Mouse (Mus musculus): ENCODE results near the gene Bace1.

DNA sequence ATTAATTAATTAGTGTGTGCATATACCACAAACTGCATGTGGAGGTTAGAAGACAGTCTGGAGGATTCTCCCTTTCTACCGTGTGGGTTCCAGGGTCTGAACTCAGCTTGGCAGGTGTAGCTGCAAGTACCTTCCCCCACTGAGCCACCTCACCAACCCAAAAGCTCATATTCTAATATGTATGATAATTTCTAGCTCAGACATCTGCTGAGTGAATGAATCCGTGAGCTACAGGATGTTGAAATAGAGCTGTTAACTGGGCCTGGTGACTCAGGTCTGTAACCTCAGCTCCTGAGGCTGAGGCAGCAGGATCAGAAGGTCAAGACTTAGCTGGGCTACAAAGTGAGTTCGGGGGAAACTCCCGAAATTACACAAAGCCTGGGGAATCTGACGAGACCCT, 4.6 kb downstream of the Bace1 start:
- TF ChIP-seq CTCF (IDR thresholded peaks at IDR 0.05; ENCODE audit: borderline replicate concordance, control insufficient read depth, extremely low read depth, insufficient read depth, low read length, poor library complexity) (no peak), POLR2A (IDR thresholded peaks at IDR 0.05; ENCODE audit: control insufficient read depth, extremely low read depth, insufficient read depth, low read length, poor library complexity) (no peak)

Data from thymus, adult 2 months (tissue).